Mouse (Mus musculus) heart, postnatal 0 days (tissue): ENCODE results near the gene Sparcl1.

ENCODE experiments used
- CTCF ChIP-seq: IDR thresholded peaks from 2 replicates; pipeline ENCODE4 v1.5.1; 2016; ENCODE audit warnings: antibody characterized with exemption, control low read depth, low read depth
- EP300 ChIP-seq: IDR thresholded peaks from 2 replicates; pipeline ENCODE4 v1.6.1; 2016; ENCODE audit warnings: antibody characterized with exemption, low read depth

GRCm38 (mm10) chr5:104080736-104081135 lies 32.8 kb downstream of the Sparcl1 start:
- no peak for TF ChIP-seq CTCF
- no peak for TF ChIP-seq EP300
